Mouse (Mus musculus) midbrain, embryonic 11.5 days (tissue): ENCODE data around the gene Gm21943. TPM values are rescaled to one million over a fixed set of nuclear protein-coding genes. Genes with fewer than 3 reads are reported as not detected.
"Not testable (repeated sequence)": the region's sequence is repeated elsewhere in the genome, so short reads cannot be mapped to it uniquely, and the experiment has no call there.

Experiments
- ATAC-seq: fragments of 200-750 bp; cut with Nextera tagmentation; 2 replicates; pipeline ENCODE4 v1.8.0; 2017; ENCODE audit warnings: moderate TSS enrichment, moderate library complexity; ENCODE audit not compliant: low FRiP score
- DNase-seq: peaks from one replicate; pipeline ENCODE4 v3.0.0; 2015; ENCODE audit warnings: low spot score; ENCODE audit errors: missing footprints
- H3K27ac ChIP-seq: fragments of 300-500 bp; sonication (generic); 2 replicates; pipeline ENCODE4 v1.5.1; 2014; ENCODE audit warnings: low read depth, low read length
- H3K27me3 ChIP-seq: fragments of 300-500 bp; sonication (generic); 2 replicates; pipeline ENCODE4 v1.6.1; 2014; ENCODE audit warnings: mild to moderate bottlenecking, low read length, moderate library complexity, mixed read lengths; ENCODE audit not compliant: control insufficient read depth, insufficient read depth
- H3K36me3 ChIP-seq: fragments of 300-500 bp; sonication (generic); 2 replicates; pipeline ENCODE4 v1.6.1; 2014; ENCODE audit warnings: mild to moderate bottlenecking, low read length, moderate library complexity, mixed read lengths; ENCODE audit not compliant: control insufficient read depth, insufficient read depth
- H3K4me1 ChIP-seq: fragments of 300-500 bp; sonication (generic); 2 replicates; pipeline ENCODE4 v1.6.1; 2014; ENCODE audit warnings: low read length; ENCODE audit not compliant: control insufficient read depth, insufficient read depth
- H3K4me2 ChIP-seq: fragments of 300-500 bp; sonication (generic); 2 replicates; pipeline ENCODE4 v1.6.1; 2014; ENCODE audit warnings: mild to moderate bottlenecking, moderate library complexity
- H3K4me3 ChIP-seq: fragments of 300-500 bp; sonication (generic); 2 replicates; pipeline ENCODE4 v1.5.1; 2014; ENCODE audit warnings: low read depth, low read length
- H3K9ac ChIP-seq: fragments of 300-500 bp; sonication (generic); 2 replicates; pipeline ENCODE4 v1.6.1; 2014; ENCODE audit warnings: low read length
- H3K9me3 ChIP-seq: fragments of 300-500 bp; sonication (generic); 2 replicates; pipeline ENCODE4 v1.6.1; 2016; ENCODE audit warnings: low read length; ENCODE audit not compliant: control insufficient read depth
- WGBS: fragments of 180-500 bp; shearing (Covaris S2); extraction: QIAGEN DNeasy Blood & Tissue Kit; methylation state at CpG from one replicate; pipeline ENCODE4 v1.1.7; 2014; 5-methylcytosine and 5-hydroxymethylcytosine counted together
- polyA plus RNA-seq: library from polyadenylated mRNA; unstranded; fragments of >200 nt; fragmentation: Nextera tagmentation; extraction: Ambion mirVana; gene quantifications from 2 replicates; pipeline ENCODE4 v1.2.1, GENCODE M21; 2014

Gm21943 gene
- not detected in 2 replicates for polyA plus RNA-seq

GRCm38 (mm10) chrY:57533644-57534043 is at the start of gene Gm21943:
Gm21943 (minus strand) TSS chrY:57533744.
- ATAC-seq, H3K4me1 ChIP-seq, H3K36me3 ChIP-seq, H3K4me2 ChIP-seq, H3K27me3 ChIP-seq, H3K9ac ChIP-seq, H3K27ac ChIP-seq, H3K4me3 ChIP-seq, H3K9me3 ChIP-seq, DNase-seq: not testable (repeated sequence)
- WGBS: no CpG with 5 or more reads among the region's 4 CpGs

Other genes with a start within 250 kb of the Gm21943 start
- not detected in 2 replicates for gene Gm28961, start 172.0 kb upstream of the Gm21943 start, polyA plus RNA-seq